Mouse (Mus musculus) left cerebral cortex, postnatal 25 days (tissue): Measurements from ENCODE around the gene Adora1. TPM values are rescaled to one million over a fixed set of nuclear protein-coding genes. Genes with fewer than 3 reads are reported as not detected.

Experiments
- DNase-seq, 2 experiments: peaks; one replicate each; pipeline ENCODE4 v3.0.0; 2022; ENCODE audit warnings: low spot score in 2 of 2, mixed read lengths in 1 of 2
- intact Hi-C: fragments of 180-260 bp; cut with DNase I; formaldehyde crosslinking; loops from one replicate; pipeline ENCODE4 v1.15.1; 2025
- total RNA-seq, 2 experiments: library from RNA; stranded (reverse); gene quantifications; 2 replicates each; pipeline ENCODE4 v1.2.3; 2021

Adora1 gene
- total RNA-seq, 2 experiments from 2014 or later, result 195 to 200 TPM

DNA sequence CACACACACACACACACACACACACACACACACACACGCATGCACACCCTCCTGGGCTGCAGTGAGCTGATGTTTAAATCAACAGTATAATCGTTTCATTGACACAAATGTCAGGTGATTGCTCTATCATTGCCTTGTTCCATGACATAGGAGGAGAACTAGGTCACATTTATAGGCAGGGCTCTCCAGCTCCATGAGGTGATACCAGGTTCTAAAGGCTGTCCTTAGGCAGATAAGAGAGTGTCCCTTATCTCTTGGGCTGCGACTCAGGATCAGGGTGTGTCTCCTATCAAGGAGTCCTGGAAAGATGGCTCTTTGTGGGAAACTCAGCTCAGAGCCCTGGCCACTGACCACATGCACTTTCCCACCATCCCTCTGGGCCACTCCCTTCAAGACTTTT lies 66.7 kb downstream of the Adora1 start:
- intact Hi-C loops, result no loop called here
- DNase-seq, result no peak

DNA sequence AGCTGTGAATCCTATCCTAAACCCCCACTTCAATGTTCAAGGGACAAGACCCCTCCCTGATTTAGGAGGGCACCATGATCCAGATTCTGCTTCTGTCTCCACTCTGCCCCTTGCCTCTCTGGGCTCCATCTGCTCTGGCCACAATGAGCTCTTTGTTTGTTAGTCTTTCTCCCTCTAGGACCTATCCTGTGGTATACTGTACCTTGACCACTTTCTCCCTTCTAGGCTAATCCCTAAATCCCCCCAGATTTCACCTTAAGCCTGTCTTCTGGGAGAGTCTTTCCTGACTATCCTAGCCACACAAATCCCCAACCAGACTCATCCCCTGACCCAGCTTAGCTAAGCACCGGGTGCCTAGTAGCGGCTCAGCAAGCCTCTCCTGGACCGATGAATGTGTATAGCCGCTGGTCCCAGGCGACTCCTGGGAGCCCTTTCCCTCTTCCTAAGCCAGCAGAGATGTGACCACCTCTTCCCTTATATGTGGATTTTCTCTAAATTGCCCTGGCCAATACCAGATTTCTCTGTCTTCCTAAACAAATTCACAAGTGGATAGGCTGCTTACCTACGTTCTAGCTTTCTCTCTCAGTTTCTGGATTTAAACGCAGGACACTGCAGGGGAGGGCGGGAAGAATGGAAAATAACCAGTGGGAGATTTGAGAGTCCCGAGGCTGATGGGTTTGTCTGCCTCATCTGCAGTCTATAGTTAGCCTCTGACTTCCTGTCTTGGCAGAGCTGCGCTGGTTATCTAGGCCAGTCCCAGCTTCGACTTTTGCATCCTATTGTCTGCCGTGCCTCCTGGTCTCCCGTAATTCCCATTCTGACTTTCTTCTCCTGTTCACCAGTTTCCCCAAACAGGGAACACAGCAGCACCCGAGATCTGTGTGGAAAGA lies 67.6 kb downstream of the Adora1 start:
- intact Hi-C loops, result no loop called here
- DNase-seq, result peak in 1 of 2 experiments; percentile 76

DNA sequence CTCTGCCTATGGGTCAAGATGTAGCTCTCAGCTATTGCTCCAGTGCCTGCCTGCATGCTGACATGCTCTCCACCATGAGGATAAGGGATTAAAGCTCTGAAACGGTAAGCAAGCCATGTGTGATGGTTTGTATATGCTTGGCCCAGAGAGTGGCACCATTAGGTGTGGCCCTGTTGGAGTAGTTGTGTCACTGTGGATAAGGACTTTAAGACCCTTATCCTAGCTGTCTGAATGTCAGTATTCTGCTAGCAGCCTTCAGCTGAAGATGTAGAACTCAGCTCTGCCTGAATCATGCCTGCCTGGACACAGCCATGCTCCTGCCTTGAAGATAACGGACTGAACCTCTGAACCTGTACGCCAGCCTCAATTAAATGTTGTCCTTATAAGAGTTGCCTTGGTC lies 68.7 kb downstream of the Adora1 start:
- intact Hi-C loops, result no loop called here
- DNase-seq, result no peak

DNA sequence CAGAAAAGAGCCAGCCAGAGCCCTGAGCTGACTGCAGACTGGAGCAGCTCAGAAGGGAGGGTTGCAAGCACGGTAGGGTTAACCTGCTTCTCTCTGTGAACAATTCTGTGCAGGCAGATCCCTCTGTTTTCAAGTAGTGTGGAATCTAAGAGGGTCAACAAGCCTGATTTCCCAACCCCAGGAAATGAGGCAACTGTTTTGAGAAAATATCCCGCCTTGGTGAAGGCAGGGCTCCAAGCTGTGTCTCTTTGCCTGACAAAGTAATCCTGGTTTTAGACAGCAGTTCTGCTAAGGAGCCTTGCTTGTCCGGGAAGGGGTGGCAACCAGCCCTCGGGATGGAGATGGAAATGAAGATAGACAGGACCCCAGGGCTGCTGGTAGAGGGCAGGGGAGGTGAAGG lies 70.8 kb downstream of the Adora1 start:
- DNase-seq, result no peak
- intact Hi-C loops, result no loop called here

DNA sequence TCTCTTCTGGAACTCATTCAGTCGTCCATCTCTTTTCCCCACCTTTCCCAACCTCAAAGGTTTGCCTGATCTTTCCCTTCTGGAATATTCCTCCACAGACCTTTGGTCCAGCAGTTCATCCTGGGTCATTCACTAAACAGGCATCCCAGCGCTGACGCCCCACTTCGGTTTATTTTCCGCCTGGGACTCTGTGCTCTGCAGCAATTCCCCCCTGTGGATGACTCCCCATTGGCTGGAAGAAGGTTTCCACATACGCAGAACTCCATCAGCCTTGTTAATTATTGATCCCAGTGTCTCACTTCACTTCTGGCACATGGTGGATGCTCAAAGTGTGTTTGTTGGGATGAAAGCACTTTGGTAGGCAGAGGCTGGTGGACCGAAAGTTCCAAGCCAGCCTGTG lies 71.8 kb downstream of the Adora1 start:
- intact Hi-C loops, result no loop called here
- no peak for DNase-seq

DNA sequence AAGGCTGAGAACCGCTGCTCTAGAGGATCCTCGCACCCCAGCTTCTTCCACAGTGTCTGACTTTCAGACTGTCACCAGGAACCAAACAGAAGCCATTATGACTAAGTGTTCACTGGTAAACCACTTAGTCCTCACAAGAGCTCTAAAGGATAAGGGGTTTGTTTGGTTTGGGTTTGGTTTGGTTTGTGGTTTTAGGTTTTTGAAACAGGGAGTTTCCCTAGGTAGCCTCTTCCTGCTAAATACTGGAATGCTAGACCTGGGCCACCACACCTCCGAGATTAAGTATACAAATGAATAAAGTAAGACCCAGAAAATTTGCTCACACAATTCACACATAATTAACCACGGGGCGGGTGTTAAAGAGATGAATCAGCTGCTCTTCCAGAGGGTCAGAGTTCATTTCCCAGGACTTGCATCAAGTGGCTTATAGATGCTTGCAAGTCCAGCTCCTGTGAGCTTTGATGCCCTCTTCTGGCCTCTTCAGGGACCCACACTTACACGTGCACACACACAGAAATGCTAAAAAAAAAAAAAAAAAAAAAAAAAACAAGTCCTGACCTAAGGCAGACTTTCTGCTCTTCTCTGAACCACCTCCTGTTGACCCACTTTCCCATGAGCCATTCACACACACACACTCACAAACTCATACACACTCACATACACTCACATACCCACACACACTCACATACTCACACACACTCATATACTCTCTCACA lies 72.6 kb downstream of the Adora1 start:
- intact Hi-C loops, result no loop called here
- DNase-seq, result no peak

DNA sequence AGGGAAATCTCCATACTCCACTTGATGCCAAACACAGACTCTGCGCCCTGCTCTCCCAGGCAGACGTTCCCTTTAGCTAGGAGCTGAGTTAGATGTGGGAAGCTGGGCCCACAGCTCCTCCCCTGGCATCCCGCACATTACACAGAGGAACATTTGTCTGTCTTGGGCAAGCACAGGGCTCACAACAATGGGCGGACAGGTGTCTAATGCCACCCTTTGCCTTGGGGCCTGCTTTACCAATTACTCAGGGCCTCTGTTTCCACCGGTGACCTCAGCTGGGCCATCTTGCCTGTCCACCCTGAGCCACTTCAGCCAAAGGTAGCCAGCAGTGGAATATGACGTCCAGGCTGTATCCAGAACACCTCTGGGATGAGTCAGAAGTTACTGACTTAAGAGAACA lies 73.8 kb downstream of the Adora1 start:
- intact Hi-C loops, result no loop called here
- DNase-seq, result no peak

DNA sequence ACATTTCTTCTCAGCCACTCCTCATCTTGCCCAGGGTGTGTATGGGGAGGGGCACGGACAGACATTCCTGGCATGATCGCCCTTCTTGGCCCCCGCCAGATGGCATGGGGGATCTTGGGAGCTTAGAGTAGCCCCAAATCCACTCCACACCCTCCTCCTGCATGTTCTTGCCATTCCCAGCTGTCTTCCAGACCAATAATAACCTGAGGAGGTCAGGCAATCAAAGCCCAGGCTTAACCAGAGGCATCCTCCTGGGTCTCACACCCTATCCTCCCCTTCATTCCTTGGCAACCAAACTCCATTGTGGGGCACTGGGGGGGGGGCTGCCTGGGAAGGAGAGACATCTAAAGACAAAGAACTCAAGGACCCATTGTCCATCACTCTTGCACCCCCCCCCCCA lies 74.8 kb downstream of the Adora1 start:
- intact Hi-C loops, result no loop called here

DNA sequence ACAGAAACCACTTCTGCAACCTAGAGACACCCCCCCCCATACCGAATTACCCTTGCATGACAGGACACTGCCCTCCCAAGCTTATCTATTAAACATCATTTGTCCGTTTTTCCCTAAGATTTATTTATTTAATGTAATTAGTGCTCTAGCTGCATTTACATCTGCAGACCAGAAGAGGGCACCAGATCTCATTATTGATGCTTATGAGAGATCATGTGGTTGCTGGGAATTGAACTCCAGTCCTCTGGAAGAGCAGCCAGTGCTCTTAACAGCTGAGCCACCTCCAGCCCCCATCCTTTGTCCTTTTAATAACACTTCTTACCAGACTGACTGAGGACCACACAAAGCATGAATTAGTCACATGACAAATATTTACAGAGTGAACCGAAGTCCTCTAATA lies 80.6 kb downstream of the Adora1 start:
- no peak for DNase-seq
- intact Hi-C loops, result no loop called here

More for the DNA sequence above, 74.8 kb downstream of the Adora1 start:
- no peak for DNase-seq

DNA sequence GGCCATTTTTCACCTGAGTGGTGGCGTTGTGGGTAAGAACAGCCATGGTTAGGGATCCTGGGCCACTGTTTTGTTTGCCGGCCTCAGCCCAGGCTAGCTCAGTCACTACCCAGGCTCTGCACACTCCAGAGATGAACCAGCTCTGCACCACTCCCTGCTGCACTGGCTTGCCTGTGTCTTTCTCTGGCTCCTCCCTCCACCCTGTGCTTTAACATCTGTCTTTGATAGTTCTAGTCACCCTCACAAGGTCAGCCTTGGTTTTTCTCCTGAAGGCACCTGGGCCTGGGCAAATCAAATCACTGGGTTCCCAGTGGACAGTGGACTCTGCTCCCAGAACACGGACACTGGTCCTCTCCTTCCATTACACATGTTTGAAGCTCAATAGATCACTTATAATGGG lies 81.1 kb downstream of the Adora1 start:
- DNase-seq, result no peak
- intact Hi-C loops, result no loop called here

DNA sequence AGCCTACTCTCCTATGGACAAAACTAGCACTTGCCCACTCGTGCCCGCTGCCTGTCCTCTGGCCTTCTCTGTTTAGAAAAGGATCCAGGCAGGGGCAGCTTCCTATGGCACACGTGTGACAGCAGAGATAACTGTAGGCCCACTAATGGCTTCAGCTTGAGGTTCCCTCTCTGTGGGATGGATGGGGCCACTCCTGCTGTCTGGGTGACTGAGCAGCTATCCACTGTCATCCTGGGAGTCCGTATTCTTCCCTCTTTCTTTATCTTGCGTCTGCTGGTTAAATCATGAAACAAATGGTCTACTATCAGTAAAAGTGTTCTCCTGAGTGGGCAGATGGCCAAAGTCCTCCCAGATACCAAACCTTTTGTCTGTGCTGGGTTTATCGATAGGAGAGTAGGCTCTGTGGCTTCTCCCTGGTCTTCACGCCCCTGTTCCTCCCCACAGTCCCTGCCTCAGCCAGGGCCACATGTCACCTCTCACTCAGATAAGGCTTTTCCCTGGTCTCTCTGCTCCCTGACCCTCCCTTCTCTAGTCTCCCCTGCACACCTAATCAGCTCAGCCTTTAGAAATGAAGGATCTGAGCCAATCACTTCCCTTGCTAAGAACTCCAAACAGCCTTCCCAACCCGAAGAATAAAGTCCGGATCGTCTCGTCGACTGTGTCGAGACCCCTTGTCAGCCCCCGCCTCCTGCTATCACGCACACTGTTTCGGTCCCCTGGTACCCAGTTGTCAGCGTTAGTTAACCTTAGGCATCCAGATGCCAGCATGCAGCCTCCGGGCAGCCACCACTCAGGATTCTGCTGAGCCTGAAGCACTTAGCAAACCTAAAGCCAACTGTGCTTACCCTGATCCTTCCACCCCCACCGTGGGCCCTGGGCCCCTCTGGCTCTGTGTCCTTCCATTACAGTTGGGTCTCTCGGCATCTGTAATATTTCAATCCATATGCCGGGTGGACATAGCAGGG lies 82.3 kb downstream of the Adora1 start:
- DNase-seq, result no peak
- intact Hi-C loops, result loop anchor here (1.0 to 2.0 kb wide), 2 partner anchors 91 to 180 kb away; partner anchors contain the start of gene Ppfia4

DNA sequence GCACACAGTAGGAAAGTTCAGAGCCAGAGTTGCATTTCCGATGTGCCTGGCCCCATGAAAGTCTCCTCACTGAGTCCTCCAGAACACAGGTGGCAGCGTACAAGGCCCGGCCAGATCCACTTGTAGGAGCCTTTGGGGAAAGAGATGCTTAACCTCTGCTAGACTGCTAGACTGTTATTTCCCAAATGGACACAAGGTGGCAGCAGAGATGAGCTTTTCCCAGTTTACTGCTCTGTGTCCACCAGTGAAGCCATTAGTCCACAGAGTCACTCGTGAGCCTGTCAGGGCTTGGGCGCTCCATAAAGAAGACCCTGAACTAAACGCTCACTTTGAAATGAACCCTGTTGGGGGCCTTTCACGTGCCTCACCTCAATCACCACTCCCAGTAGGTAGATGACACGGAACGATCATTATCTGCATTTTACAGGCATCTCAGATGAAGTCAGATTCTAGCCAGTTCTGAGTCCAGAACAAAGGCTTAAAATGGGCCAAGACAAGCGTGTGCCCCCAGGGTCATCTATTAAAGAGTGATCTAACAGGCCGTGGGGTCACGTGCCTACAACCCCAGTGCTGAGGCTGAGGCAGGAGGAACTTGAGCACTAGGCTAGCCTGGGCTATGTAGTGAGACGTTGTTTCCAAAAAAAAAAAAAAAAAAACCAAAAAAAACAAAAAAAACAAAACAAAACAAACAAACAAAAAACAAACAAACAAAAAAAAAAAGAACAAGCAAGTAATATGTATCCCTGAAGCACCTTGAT lies 83.4 kb downstream of the Adora1 start:
- DNase-seq, result peak; percentile 80 to 86
- intact Hi-C loops, result loop anchor here (2.0 kb wide), 3 partner anchors 45 to 181 kb away; partner anchors contain the start of gene Ppfia4

DNA sequence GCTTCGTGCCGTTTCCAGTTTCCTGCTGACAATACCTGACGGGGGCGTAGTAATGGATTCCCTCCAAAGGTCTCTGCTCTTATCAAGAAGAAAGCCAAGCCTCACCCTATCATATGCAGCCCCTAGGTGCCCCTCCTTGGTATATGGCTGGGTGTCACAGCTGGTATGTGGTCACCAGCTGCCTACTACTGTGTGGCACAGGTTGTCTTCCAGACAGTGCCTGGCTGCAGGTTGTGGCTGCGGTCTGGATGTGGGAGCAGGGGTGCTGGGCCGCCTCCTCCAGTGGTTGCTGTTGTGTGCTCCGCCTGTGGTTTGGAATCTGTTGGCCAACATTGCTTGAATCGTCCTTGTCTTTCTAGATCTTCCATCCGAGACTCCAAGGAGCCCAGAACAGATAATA lies 84.5 kb downstream of the Adora1 start:
- no peak for DNase-seq
- intact Hi-C loops, result loop anchor here (2.0 kb wide), 2 partner anchors 46 to 172 kb away; no protein-coding TSS in a partner anchor

DNA sequence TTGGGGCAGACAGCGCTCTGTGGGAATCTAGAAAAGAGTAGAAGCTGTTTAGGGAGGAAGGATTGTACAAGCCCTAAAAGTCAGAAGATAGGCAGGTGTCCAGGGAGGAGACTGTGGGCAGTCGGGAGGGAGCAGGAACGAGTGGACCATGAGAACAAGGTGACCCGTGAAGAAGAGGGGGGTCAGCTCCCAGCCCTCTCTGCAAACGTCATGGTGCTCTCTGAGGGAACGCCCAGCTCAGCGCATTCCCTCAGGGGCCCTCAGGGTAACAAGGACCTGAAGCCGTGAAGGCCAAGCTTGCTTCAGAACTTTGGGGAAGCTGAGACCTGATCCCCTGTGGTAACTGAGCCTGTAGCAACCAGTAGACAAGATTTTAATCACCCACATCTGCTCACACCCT lies 85.2 kb downstream of the Adora1 start:
- intact Hi-C loops, result loop anchor here (2.0 kb wide), 2 partner anchors 47 to 173 kb away; no protein-coding TSS in a partner anchor

More for the DNA sequence above, 85.2 kb downstream of the Adora1 start:
- DNase-seq, result no peak

Other genes starting within 250 kb of the Adora1 start
- gene Fmod, start 198.2 kb downstream of the Adora1 start, total RNA-seq, result 10 to 100 TPM; 17.0 to 22.0 TPM
- gene Btg2, start 156.3 kb downstream of the Adora1 start, total RNA-seq, result 10 to 100 TPM; 15.1 to 29.0 TPM
- not detected for gene Chit1, start 124.2 kb downstream of the Adora1 start, total RNA-seq
- gene Chil1, start 53.3 kb downstream of the Adora1 start, total RNA-seq, result 10 to 100 TPM in 1 of 2 experiments, 1 to 10 TPM in 1; 9.1 to 11.6 TPM
- under 1 TPM in 1 of 2 experiments, not detected in 1; 0.25 TPM for gene Mybph, start 42.0 kb downstream of the Adora1 start, total RNA-seq
- not detected for gene Myog, start 54.6 kb upstream of the Adora1 start, total RNA-seq
- 10 to 100 TPM; 43.3 to 49.4 TPM for gene Ppfia4, start 97.5 kb upstream of the Adora1 start, total RNA-seq
- gene Tmem183a, start 126.5 kb upstream of the Adora1 start, total RNA-seq, result 10 to 100 TPM; 67.2 to 72.9 TPM
- not detected for gene 4933406M09Rik, start 150.5 kb upstream of the Adora1 start, total RNA-seq
- gene Cyb5r1, start 170.1 kb upstream of the Adora1 start, total RNA-seq, result 10 to 100 TPM; 15.8 to 16.6 TPM
- 10 to 100 TPM; 62.3 to 63.5 TPM for gene Adipor1, start 179.9 kb upstream of the Adora1 start, total RNA-seq
- gene Klhl12, start 220.1 kb upstream of the Adora1 start, total RNA-seq, result 10 to 100 TPM; 37.1 to 37.7 TPM